ENCODE assay signal across 9 mouse cellular contexts in genomic region chr6:83416261-83417103, GRCm38 (mm10). TPM values are rescaled to one million over a fixed set of nuclear protein-coding genes. Genes with fewer than 3 reads are reported as not detected.
DNase-seq lines count a peak whose midpoint lies in the region; ATAC-seq and TF ChIP-seq lines count a peak whose summit lies in the region.
"Had no signal": no experiment of that assay in that cellular context is flagged by ENCODE, and none has a peak within 500 bp of the region (broad histone marks: within the 10 kb centered on the region; RNA-seq: fewer than 3 reads in every experiment).

No protein-coding gene starts in this region.

- H3K36me3 ChIP-seq in heart, embryonic 14.5 days (ENCODE audit: control insufficient read depth, insufficient read depth, low read length) = peaks cover 24% of the 10 kb centered on the region
- H3K36me3 ChIP-seq in macrophage (ENCODE audit: inconsistent target) = peaks cover 10% of the 10 kb centered on the region; the same call in 1 of the 2 replicates

- H3K9me3 ChIP-seq in heart, embryonic 14.5 days (ENCODE audit: control insufficient read depth, low read length) = no peaks in the 10 kb centered on the region
- H3K9me3 ChIP-seq: neural tube, embryonic 12.5 days had no signal

- WGBS in heart, embryonic 14.5 days = 81% methylated on average over 3 of the region's 3 CpGs
- 55% methylated on average over 3 of the region's 3 CpGs for WGBS in macrophage (ENCODE audit: missing documents)

- TF ChIP-seq CTCF in bone marrow macrophage, adult 2 months (IDR thresholded peaks at IDR 0.05; ENCODE audit: low read depth, low read length) = no peak

- peaks cover 17 to 63% of the 10 kb centered on the region in 2 experiments for H3K4me1 ChIP-seq in heart, embryonic 14.5 days (ENCODE audit: control insufficient read depth in 2 of 2, insufficient read depth in 2 of 2, low read length in 2 of 2)
- peaks cover 69% of the 10 kb centered on the region for H3K4me1 ChIP-seq in bone marrow macrophage, adult 2 months (ENCODE audit: control insufficient read depth, insufficient read depth, low read length)

- H3K4me2 ChIP-seq in heart, embryonic 14.5 days (ENCODE audit: low read length) = no peak overlapping the region
- H3K4me2 ChIP-seq: neural tube, embryonic 12.5 days had no signal

- no peak for TF ChIP-seq POLR2A in bone marrow macrophage, adult 2 months (IDR thresholded peaks at IDR 0.05; ENCODE audit: borderline replicate concordance, low read depth, low read length)

- no peak overlapping the region for H3K4me3 ChIP-seq in heart, embryonic 14.5 days (ENCODE audit: control insufficient read depth in 1 of 2, insufficient read depth in 1 of 2, low read depth in 1 of 2, low read length in 2 of 2)
- no peak overlapping the region for H3K4me3 ChIP-seq in bone marrow macrophage, adult 2 months (ENCODE audit: insufficient read depth, low read length)
- H3K4me3 ChIP-seq in macrophage (ENCODE audit: inconsistent target) = no peak overlapping the region
- H3K4me3 ChIP-seq: neural tube, embryonic 12.5 days had no signal

- no peak overlapping the region; the same call in 1 of the 2 replicates for H3K9ac ChIP-seq in heart, embryonic 14.5 days (ENCODE audit: low read length)
- H3K9ac ChIP-seq: neural tube, embryonic 12.5 days had no signal

- intact Hi-C loops in left cerebral cortex, postnatal 36 days (cut with DNase I) = no loop called here

- no peaks in the 10 kb centered on the region for H3K27me3 ChIP-seq in heart, embryonic 14.5 days (ENCODE audit: control insufficient read depth, insufficient read depth, low read length)
- H3K27me3 ChIP-seq: neural tube, embryonic 12.5 days had no signal

- peaks cover 100% of the 10 kb centered on the region for H3K79me2 ChIP-seq in macrophage (ENCODE audit: inconsistent target)

- DNase-seq in heart, adult 18-20 months = no peak
- DNase-seq in 416B (ENCODE audit: low read depth) = peak; percentile 88
- no peak for DNase-seq in gastrocnemius, postnatal 10 days
- no peak for DNase-seq in left cerebral cortex, postnatal 36 days (ENCODE audit: low spot score in 2 of 2)

- peak; percentile 51; the same call in 1 of the 2 replicates for ATAC-seq in heart, embryonic 14.5 days (ENCODE audit: insufficient number of reproducible peaks, insufficient read depth, low FRiP score, low read depth)
- no peak for ATAC-seq in monocyte, adult 5-6 weeks (replicated peaks; ENCODE audit: insufficient number of reproducible peaks, low FRiP score, low TSS enrichment, poor library complexity, severe bottlenecking)

- H3K27ac ChIP-seq in heart, embryonic 14.5 days (replicated peaks in 1 of 2; ENCODE audit: control insufficient read depth in 1 of 2, insufficient read depth in 1 of 2, low read depth in 2 of 2, low read length in 2 of 2) = peak overlapping the region in 1 of 2 experiments; percentile 33; a peak in 1 of 4 replicates
- H3K27ac ChIP-seq in bone marrow macrophage, adult 2 months (ENCODE audit: insufficient read depth, low read depth, low read length) = peak overlapping the region; percentile 38
- peak overlapping the region; percentile 39 for H3K27ac ChIP-seq in macrophage
- H3K27ac ChIP-seq: neural tube, embryonic 12.5 days had no signal

RNA-seq across cellular contexts. Expression of gene Tet3, which starts 42.4 kb away (rescaled TPM):
- 22.8 and 28.9 TPM in 2 replicates for polyA plus RNA-seq in heart, embryonic 14.5 days (2014; fragmentation: Nextera tagmentation; extraction: Ambion mirVana)
- total RNA-seq in heart, adult 18-20 months (2021) = 10 to 100 TPM; 11.5 to 12.7 TPM
- 46.8 and 46.9 TPM in 2 replicates for polyA plus RNA-seq in bone marrow macrophage, adult 2 months (2012; ENCODE audit: insufficient read depth, insufficient read length, missing spikeins)
- total RNA-seq in macrophage (2018; cell fraction: chromatin; rRNA removed) = 100 to 1,000 TPM; 104 to 576 (median 356) TPM
- total RNA-seq in macrophage (2018; cell fraction: cytosol; rRNA removed) = 10 to 100 TPM; 15.7 to 66.9 (median 36.1) TPM
- 100 to 1,000 TPM in 20 of 26 experiments, 10 to 100 TPM in 6; 62.0 to 363 (median 169) TPM for total RNA-seq in macrophage (2018; cell fraction: nucleus; rRNA removed)
- polyA plus RNA-seq in macrophage (2018) = 13.9 to 21.1 TPM (median 19.1 TPM) in 3 replicates
- total RNA-seq in monocyte, adult 5-6 weeks (2017) = 11.6 to 26.4 TPM (median 11.9 TPM) in 3 replicates
- 10 to 100 TPM; 41.5 to 47.0 TPM for total RNA-seq in gastrocnemius, postnatal 10 days (2021)
- 10 to 100 TPM; 63.7 to 77.2 TPM for total RNA-seq in left cerebral cortex, postnatal 36 days (2021)
